Mouse (Mus musculus) lung, embryonic 16.5 days (tissue): ENCODE results near the gene Rps16. TPM values are rescaled to one million over a fixed set of nuclear protein-coding genes. Genes with fewer than 3 reads are reported as not detected.
A peak's percentile ranks its signal among the peaks of the same experiment; 100 is the strongest.

Experiments used
- ATAC-seq: fragments of 200-750 bp; cut with Nextera tagmentation; 2 replicates; pipeline ENCODE4 v1.8.0; 2017; ENCODE audit warnings: low read depth, mild to moderate bottlenecking, moderate library complexity
- H3K27ac ChIP-seq: fragments of 300-500 bp; sonication (generic); 2 replicates; pipeline ENCODE4 v1.5.1; 2014; ENCODE audit warnings: mild to moderate bottlenecking, control low read depth, low read length
- H3K27me3 ChIP-seq: fragments of 300-500 bp; sonication (generic); 2 replicates; pipeline ENCODE4 v1.6.1; 2014; ENCODE audit warnings: low read depth, low read length, mixed read lengths; ENCODE audit not compliant: control insufficient read depth, insufficient read depth
- H3K36me3 ChIP-seq: fragments of 300-500 bp; sonication (generic); 2 replicates; pipeline ENCODE4 v1.6.1; 2014; ENCODE audit warnings: low read length; ENCODE audit not compliant: control insufficient read depth, insufficient read depth
- H3K4me1 ChIP-seq: fragments of 300-500 bp; sonication (generic); replicated peaks from 2 replicates; pipeline ENCODE4 v1.6.1; 2014; ENCODE audit warnings: low read length, mixed read lengths; ENCODE audit not compliant: control insufficient read depth, insufficient read depth
- H3K4me2 ChIP-seq: fragments of 300-500 bp; sonication (generic); 2 replicates; pipeline ENCODE4 v1.6.1; 2014; ENCODE audit warnings: low read depth, low read length, control low read depth
- H3K4me3 ChIP-seq: fragments of 300-500 bp; sonication (generic); 2 replicates; pipeline ENCODE4 v1.5.1; 2014; ENCODE audit warnings: mild to moderate bottlenecking, low read length, control low read depth
- H3K9ac ChIP-seq: fragments of 300-500 bp; sonication (generic); 2 replicates; pipeline ENCODE4 v1.6.1; 2014; ENCODE audit warnings: low read length, control low read depth
- H3K9me3 ChIP-seq: fragments of 300-500 bp; sonication (generic); 2 replicates; pipeline ENCODE4 v1.6.1; 2016; ENCODE audit warnings: low read length; ENCODE audit not compliant: control insufficient read depth
- WGBS: fragments of 180-500 bp; shearing (Covaris S2); extraction: QIAGEN DNeasy Blood & Tissue Kit; methylation state at CpG from one replicate; pipeline ENCODE4 v1.1.7; 2014; 5-methylcytosine and 5-hydroxymethylcytosine counted together
- polyA plus RNA-seq: library from polyadenylated mRNA; unstranded; fragments of >200 nt; fragmentation: Nextera tagmentation; extraction: Ambion mirVana; gene quantifications from 2 replicates; pipeline ENCODE4 v1.2.1, GENCODE M21; 2015

The Rps16 gene
- 981 and 1,007 TPM in 2 replicates for polyA plus RNA-seq

DNA sequence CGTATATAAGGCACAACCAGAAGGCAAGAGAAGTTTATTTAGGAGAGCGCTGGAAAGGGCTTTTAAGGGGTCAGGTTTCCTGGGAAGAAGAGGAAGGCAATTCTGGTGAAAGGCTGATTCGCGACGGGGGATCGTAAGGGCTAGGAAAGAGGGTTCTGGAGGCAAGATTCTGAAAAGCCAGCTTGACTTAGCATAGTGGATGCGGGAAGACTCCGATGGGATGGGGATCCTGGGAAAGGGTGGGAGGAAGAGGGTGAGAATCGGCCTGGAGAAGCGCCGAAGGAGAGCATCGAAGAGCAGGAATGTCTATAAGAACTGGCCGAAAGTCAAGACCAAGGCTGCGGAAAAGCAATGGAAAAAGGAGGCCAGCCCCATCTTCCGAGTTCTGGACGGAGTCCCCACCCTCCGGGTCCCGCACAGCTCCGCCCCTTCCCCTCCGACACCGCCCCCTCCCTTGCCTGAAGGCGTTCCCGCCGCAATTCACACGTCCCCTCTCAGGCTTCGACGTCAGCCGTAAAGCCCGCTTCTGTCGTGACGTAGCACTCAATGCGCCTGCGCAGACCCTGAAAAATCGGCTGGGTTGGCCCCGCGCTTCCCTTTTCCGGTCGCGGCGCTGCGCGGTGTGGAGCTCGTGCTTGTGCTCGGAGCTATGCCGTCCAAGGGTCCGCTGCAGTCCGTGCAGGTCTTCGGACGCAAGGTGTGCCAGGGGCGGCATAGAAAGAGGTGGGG, at the start of gene Rps16:
Gene Rps16 (plus strand): TSS at position 498 of the 729 bp plus-strand sequence.
- ATAC-seq: peak; percentile 96
- no peaks in the 10 kb centered on the region for H3K27me3 ChIP-seq
- peaks cover 15% of the 10 kb centered on the region for H3K4me1 ChIP-seq
- peak within 1 kb of the TSS; percentile 90 for H3K4me2 ChIP-seq
- WGBS: under 1% methylated on average over 47 of the region's 50 CpGs
- peak within 1 kb of the TSS; percentile 99 for H3K9ac ChIP-seq
- peak within 1 kb of the TSS; percentile 90 for H3K4me3 ChIP-seq
- peaks cover 22% of the 10 kb centered on the region for H3K36me3 ChIP-seq
- H3K27ac ChIP-seq: peak within 1 kb of the TSS; percentile 91
- H3K9me3 ChIP-seq: no peaks in the 10 kb centered on the region

DNA sequence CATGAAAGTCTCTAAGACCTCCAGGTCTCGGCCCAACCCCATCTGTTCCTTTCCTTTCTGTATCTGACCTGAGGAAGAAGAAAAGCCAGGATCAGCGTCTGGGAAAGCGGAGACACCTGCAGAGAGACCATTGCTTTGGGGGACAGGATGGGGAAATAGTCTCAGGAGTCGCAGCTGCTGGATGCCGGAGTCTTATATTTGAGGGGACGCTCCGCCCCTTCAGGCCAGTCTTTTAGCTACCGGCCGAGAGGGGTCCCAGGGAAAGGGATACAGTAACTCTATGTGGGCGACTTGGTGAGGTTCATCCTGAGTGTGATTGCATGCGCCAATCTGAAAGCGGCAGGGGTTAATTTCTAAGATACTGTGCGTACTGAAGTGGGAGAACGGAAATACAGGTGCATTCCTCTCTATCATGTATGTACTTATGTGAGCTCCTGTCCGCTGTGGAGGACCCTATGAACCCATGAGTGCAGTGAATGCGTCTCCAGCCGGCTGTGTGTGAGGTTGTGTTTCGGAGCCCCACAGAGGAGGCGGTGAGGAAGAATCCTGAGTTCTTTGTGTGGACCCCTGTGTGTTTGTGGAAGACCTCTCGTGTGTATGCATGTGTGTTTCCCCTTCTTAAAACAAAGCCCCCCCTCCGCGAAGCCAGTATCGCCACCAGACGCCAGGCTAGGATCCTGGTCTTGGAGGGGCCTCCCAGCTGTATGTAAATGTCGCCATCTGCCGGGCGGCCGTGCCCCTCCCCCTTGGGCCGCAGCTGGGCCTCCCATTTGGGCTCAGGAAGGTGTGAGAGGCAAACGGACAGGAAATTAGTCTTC, 48.6 kb upstream of the Rps16 start, which contains the start of gene Dll3:
Gene Dll3 (minus strand): TSS at position 623 of the 818 bp plus-strand sequence.
- peak; percentile 65; the same call in 1 of the 2 replicates for ATAC-seq
- Histone ChIP-seq H3K36me3 (peaks cover 18% of the 10 kb centered on the region), H3K4me1 (peaks cover 5% of the 10 kb centered on the region), H3K9ac (peak within 1 kb of the TSS; percentile 34; the same call in 1 of the 2 replicates), H3K27me3 (peaks cover 36% of the 10 kb centered on the region), H3K4me3 (peak within 1 kb of the TSS; percentile 26), H3K9me3 (no peaks in the 10 kb centered on the region), H3K4me2 (peak within 1 kb of the TSS; percentile 49), H3K27ac (no peak within 1 kb of the TSS)
- WGBS: 2% methylated on average over 30 of the region's 30 CpGs

DNA sequence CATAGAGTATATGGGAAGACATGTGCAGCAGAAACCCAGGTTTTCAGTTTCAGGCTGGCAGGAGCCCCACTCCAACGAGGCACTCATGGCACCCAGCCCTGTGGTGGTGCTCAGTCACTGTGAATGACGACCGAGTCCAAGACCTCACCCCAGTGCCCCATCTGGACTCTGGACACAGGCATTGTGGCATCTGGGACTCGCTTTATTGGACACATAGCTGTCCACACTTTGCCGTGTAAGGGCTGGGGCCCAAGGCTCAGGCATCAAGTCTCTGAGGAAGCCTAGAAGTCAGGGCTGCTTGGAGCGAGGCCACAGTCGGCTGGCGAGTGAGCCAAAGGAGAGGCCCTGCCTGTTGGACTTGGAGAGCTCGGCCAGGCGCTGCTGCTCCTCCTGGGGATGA, 44.8 kb upstream of the Rps16 start:
- no peak for ATAC-seq
- WGBS: 90% methylated on average over 10 of the region's 10 CpGs
- H3K4me2 ChIP-seq: no peak overlapping the region
- no peak overlapping the region for H3K4me3 ChIP-seq
- H3K27ac ChIP-seq: no peak overlapping the region
- peaks cover 37% of the 10 kb centered on the region for H3K36me3 ChIP-seq
- H3K27me3 ChIP-seq: peaks cover 14% of the 10 kb centered on the region
- H3K9ac ChIP-seq: no peak overlapping the region
- H3K4me1 ChIP-seq: peaks cover 7% of the 10 kb centered on the region
- H3K9me3 ChIP-seq: no peaks in the 10 kb centered on the region

DNA sequence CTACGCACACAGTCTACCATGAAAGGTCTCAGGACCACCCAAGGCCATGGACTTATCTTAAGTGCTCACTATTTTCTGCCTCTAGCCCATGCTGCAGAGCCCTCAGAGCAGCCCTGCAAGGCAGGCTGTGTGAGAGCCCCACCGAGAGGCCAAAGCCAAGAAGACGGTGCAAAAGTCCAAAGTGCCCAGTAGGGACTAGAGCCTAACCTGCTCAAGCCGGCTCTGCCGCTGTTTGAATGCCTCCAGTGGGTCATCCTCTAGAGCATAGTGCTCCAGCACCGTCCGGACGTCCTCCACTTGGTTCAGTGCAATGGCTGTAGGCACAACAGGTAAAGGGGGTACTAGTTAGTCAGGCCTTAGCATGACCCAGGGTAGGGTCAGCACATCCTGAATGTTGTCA, 44.2 kb upstream of the Rps16 start:
- Histone ChIP-seq H3K27me3 (peaks cover 8% of the 10 kb centered on the region), H3K36me3 (peaks cover 37% of the 10 kb centered on the region), H3K4me2 (no peak overlapping the region), H3K4me1 (peaks cover 13% of the 10 kb centered on the region), H3K27ac (no peak overlapping the region), H3K9me3 (no peaks in the 10 kb centered on the region), H3K9ac (no peak overlapping the region), H3K4me3 (no peak overlapping the region)
- ATAC-seq: no peak
- WGBS: 94% methylated on average over 8 of the region's 8 CpGs

DNA sequence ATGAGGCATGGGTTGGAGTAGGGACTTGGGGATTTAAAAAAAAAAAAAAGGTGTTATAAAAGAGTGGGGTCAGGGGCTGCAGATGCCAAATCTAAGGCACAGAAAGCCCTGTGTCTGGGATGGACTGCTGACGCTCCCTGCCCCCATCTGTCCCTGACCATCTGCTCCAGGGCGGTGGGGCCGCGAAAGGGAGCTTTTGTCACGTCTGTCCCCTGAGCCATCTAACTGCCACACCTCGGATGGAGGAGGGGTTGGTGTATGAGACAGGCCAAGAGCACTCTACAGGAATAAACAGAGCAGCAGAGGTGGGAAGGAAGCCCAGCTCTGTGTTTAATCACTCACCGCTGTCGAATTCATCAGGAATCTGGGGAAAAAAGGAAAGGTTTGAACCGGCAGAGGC, 40.7 kb upstream of the Rps16 start:
- WGBS: 50% methylated on average over 9 of the region's 9 CpGs
- Histone ChIP-seq H3K36me3 (peaks cover 41% of the 10 kb centered on the region), H3K4me1 (peaks cover 9% of the 10 kb centered on the region), H3K4me2 (no peak overlapping the region), H3K27ac (no peak overlapping the region), H3K9me3 (no peaks in the 10 kb centered on the region), H3K9ac (no peak overlapping the region), H3K27me3 (no peaks in the 10 kb centered on the region), H3K4me3 (no peak overlapping the region)
- ATAC-seq: no peak

DNA sequence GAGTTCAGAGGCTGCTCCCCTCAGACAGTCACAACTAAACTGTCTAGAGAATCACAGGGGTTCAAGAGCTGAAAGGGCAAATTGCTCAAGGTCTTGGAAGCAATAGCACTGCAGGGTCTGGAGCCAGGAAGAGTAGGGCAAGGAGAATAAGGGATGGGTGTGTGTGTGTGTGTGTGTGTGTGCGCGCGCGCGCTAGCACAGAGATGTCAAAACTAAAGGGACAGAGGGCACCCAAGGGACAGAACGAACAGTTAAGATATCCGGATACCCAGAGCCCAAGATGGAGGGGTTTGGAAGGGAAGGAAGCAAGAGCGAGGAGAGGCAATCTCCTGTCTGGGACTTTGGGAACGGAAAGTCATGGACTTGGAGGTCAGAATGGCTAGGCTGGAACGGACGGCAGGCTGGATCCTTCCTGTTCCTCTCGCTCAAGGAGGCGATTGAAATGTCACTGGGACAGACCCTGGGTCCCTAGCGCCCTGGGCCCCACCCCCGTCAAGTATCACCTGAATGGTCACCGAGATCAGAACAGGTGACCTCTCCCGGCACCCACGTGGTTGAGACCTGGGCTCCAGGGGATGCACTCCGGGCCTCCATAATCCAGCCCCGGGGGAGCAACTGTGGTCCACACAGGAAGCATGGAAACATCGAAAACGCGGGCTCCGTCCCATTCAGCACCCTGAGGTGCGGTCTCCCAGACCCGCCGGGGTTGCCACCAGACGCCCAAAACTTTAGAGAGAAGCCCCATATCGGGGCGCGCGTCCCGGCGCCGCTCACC, 39.1 kb upstream of the Rps16 start:
- Histone ChIP-seq H3K27me3 (no peaks in the 10 kb centered on the region), H3K9me3 (no peaks in the 10 kb centered on the region), H3K27ac (0 out of 2 replicates have a peak overlapping the region, but pooled peaks have one; percentile 46), H3K9ac (peak overlapping the region; percentile 94), H3K4me2 (peak overlapping the region; percentile 86), H3K4me1 (peaks cover 9% of the 10 kb centered on the region), H3K4me3 (peak overlapping the region; percentile 95), H3K36me3 (peaks cover 43% of the 10 kb centered on the region)
- 5% methylated on average over 35 of the region's 35 CpGs for WGBS
- peak; percentile 59 for ATAC-seq

DNA sequence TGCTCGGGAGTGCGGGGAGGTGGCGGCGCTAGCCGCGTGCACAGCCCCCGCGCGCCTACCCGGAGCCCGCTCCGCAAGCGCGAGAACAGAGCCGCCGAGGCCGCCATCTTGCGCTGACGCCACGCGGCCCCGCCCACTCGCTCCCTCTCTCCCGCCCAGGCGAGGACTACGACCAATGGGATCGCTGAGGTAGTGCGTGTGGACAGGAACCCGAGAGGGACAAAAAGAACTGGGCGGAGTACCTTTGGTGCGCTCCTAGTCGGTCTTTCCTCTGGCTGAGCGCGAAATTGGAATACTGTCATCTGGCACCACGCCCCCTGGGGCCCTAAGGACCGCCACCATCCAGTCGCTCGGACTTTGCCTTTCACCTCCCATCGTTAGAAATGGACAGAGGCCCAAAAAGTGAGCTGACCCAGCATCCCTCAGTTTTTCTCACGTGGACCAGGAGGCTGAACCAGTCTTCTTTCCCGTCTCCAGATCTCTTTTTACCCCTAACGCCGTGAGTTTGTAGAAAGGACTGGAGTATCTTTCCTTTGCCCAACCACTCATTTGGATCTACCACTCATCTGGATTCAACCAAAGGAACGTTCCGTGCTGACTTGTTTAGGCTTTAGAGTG, 38.4 kb upstream of the Rps16 start, which contains the start of gene Timm50:
Gene Timm50 (minus strand): TSS at position 147 of the 618 bp plus-strand sequence.
- H3K27me3 ChIP-seq: no peaks in the 10 kb centered on the region
- peaks cover 43% of the 10 kb centered on the region for H3K36me3 ChIP-seq
- peak within 1 kb of the TSS; percentile 95 for H3K4me3 ChIP-seq
- 0 out of 2 replicates have a peak within 1 kb of the TSS, but pooled peaks have one; percentile 46 for H3K27ac ChIP-seq
- under 1% methylated on average over 45 of the region's 45 CpGs for WGBS
- H3K4me1 ChIP-seq: peaks cover 9% of the 10 kb centered on the region
- peak; percentile 98 for ATAC-seq
- H3K9me3 ChIP-seq: no peaks in the 10 kb centered on the region
- H3K4me2 ChIP-seq: peak within 1 kb of the TSS; percentile 86
- H3K9ac ChIP-seq: peak within 1 kb of the TSS; percentile 94

DNA sequence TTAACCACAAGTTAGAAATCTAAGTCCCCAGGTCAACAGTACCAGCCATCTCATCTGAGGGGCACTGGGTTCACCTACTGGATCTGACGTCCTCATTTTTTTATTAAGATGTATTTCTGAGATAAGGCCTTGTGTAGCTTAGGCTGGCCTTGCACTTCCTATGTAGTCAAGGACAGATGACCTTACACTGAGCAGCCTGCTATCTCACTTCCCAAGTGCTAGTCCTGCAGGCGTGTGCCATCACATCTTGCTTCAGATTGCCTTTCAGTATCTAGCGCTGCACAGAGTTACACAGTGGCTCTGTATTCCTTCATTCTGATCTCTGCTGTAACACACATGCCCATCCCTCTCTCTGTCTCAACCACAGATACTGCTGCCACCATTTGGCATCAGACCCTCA, 32.4 kb upstream of the Rps16 start:
- Histone ChIP-seq H3K27ac (no peak overlapping the region), H3K4me2 (no peak overlapping the region), H3K4me3 (no peak overlapping the region), H3K4me1 (no peaks in the 10 kb centered on the region), H3K36me3 (peaks cover 76% of the 10 kb centered on the region), H3K27me3 (no peaks in the 10 kb centered on the region), H3K9me3 (no peaks in the 10 kb centered on the region), H3K9ac (no peak overlapping the region)
- WGBS: 75% methylated on average over 3 of the region's 3 CpGs
- ATAC-seq: no peak
